Mouse (Mus musculus) heart, postnatal 0 days (tissue): Measurements from ENCODE around the gene Cep97. TPM values are rescaled to one million over a fixed set of nuclear protein-coding genes. Genes with fewer than 3 reads are reported as not detected.
A peak's percentile ranks its signal among the peaks of the same experiment; 100 is the strongest.
"Not testable (repeated sequence)": the region's sequence is repeated elsewhere in the genome, so short reads cannot be mapped to it uniquely, and the experiment has no call there.

Experiments
- ATAC-seq: fragments of 200-750 bp; cut with Nextera tagmentation; 2 replicates; pipeline ENCODE4 v1.8.0; 2017; ENCODE audit warnings: low read depth, moderate number of reproducible peaks, moderate library complexity; ENCODE audit not compliant: insufficient read depth
- DNase-seq: peaks from one replicate; pipeline ENCODE4 v3.0.0-alpha.2; 2016; ENCODE audit warnings: low spot score
- H3K27ac ChIP-seq: fragments of 300-500 bp; sonication (generic); 2 replicates; pipeline ENCODE4 v1.5.1; 2014; ENCODE audit warnings: low read depth, mild to moderate bottlenecking
- H3K27me3 ChIP-seq: fragments of 300-500 bp; sonication (generic); 2 replicates; pipeline ENCODE4 v1.6.1; 2014; ENCODE audit warnings: low read length, mixed read lengths; ENCODE audit not compliant: control insufficient read depth, insufficient read depth
- H3K36me3 ChIP-seq: fragments of 300-500 bp; sonication (generic); replicated peaks from 2 replicates; pipeline ENCODE4 v1.6.1; 2014; ENCODE audit warnings: low read length, mixed read lengths; ENCODE audit not compliant: control insufficient read depth, insufficient read depth
- H3K4me1 ChIP-seq: fragments of 300-500 bp; sonication (generic); 2 replicates; pipeline ENCODE4 v1.6.1; 2014; ENCODE audit warnings: antibody characterized with exemption; ENCODE audit not compliant: control insufficient read depth, insufficient read depth
- H3K4me2 ChIP-seq: fragments of 300-500 bp; sonication (generic); 2 replicates; pipeline ENCODE4 v1.6.1; 2014; ENCODE audit warnings: low read depth, mild to moderate bottlenecking, low read length, moderate library complexity
- H3K4me3 ChIP-seq: fragments of 300-500 bp; sonication (generic); 2 replicates; pipeline ENCODE4 v1.5.1; 2014; ENCODE audit warnings: low read depth, low read length
- H3K9ac ChIP-seq: fragments of 300-500 bp; sonication (generic); replicated peaks from 2 replicates; pipeline ENCODE4 v1.6.1; 2014; ENCODE audit warnings: low read depth, low read length, mixed read lengths
- H3K9me3 ChIP-seq: fragments of 300-500 bp; sonication (generic); replicated peaks from 2 replicates; pipeline ENCODE4 v1.6.1; 2016; ENCODE audit warnings: low read length; ENCODE audit not compliant: control insufficient read depth
- CTCF ChIP-seq: IDR thresholded peaks from 2 replicates; pipeline ENCODE4 v1.5.1; 2016; ENCODE audit warnings: antibody characterized with exemption, control low read depth, low read depth
- EP300 ChIP-seq: IDR thresholded peaks from 2 replicates; pipeline ENCODE4 v1.6.1; 2016; ENCODE audit warnings: antibody characterized with exemption, low read depth
- WGBS: fragments of 180-500 bp; shearing (Covaris S2); extraction: QIAGEN DNeasy Blood & Tissue Kit; methylation state at CpG from one replicate; pipeline ENCODE4 v1.1.7; 2014; 5-methylcytosine and 5-hydroxymethylcytosine counted together
- polyA plus RNA-seq: library from polyadenylated mRNA; unstranded; fragments of >200 nt; fragmentation: Nextera tagmentation; extraction: Ambion mirVana; gene quantifications from 2 replicates; pipeline ENCODE4 v1.2.1, GENCODE M21; 2015
- total RNA-seq: library from RNA; depleted of rRNA; stranded (reverse); fragments of >200 nt; gene quantifications from 2 replicates; pipeline ENCODE4 v1.2.3, GENCODE M21; 2014; ENCODE audit warnings: low replicate concordance

Gene Cep97
- total and polyA plus RNA-seq, 2 experiments from 2014 or later = 3.1 to 5.0 TPM

DNA sequence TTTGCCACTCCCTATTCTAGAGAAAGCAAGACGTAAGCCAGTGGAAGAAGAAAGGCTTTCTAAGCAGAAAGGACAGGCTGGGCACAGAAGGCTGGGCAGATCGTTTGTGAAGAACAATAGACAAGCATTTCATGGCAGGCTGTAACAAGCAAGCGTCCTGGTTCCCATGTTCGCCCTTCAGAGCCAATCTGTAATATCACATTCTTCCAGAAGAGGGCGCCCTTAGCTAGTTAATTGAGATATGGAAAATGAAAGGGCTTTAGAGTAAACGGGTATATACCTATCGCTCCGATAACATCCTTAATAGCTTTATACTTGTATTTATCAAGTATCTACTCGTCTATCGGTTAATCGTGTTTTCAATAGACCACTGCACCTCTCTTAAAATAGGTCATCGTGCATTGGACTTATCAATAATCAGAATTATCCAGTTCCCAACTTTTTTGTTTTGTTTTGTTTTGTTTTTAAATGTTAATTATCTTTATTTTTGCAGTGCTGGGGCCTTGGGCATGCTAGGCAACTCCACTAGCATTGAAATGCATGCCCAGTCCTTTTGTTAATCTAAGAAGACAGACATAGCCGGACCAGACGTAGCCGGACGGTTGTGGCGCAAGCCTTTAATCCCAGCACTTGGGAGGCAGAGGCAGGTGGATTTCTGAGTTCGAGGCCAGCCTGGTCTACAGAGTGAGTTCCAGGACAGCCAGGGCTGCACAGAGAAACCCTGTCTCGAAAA lies 16.5 kb upstream of the Cep97 start:
- ATAC-seq (peak; percentile 51; the same call in 1 of the 2 replicates), DNase-seq (peak; percentile 76)
- Histone ChIP-seq H3K4me2 (peak overlapping the region; percentile 57), H3K9me3 (no peaks in the 10 kb centered on the region), H3K27ac (no peak overlapping the region; the same call in 1 of the 2 replicates), H3K4me3 (peak overlapping the region; percentile 37), H3K27me3 (no peaks in the 10 kb centered on the region), H3K36me3 (no peaks in the 10 kb centered on the region), H3K9ac (peak overlapping the region; percentile 1; the same call in 1 of the 2 replicates), H3K4me1 (no peaks in the 10 kb centered on the region)
- TF ChIP-seq EP300 (no peak), CTCF (peak; percentile 81)
- 35% methylated on average over 19 of the region's 19 CpGs for WGBS

DNA sequence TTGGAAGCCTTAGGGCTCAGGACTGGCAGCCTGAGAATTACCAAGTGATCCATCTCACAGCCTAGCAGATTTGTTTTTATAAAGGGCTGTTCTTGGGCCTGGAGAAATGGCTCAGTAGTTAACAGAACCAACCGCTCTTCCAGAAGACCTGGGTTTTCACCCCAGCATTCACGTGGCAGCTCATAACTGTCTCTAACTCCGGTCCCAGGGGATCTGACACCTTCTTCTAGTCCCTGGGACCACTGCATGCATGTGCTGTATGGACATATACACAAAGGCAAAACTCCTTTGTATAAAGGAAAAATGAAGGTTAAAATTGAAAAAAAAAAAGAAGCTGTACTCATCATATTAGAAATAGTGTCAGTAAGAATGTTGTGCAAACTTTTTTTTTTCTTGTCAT lies 15.8 kb upstream of the Cep97 start:
- WGBS = 63% methylated on average over 3 of the region's 3 CpGs
- TF ChIP-seq EP300 (no peak), CTCF (no peak)
- no peak for ATAC-seq
- Histone ChIP-seq H3K9ac (no peak overlapping the region), H3K36me3 (no peaks in the 10 kb centered on the region), H3K4me2 (no peak overlapping the region), H3K4me1 (no peaks in the 10 kb centered on the region), H3K27me3 (no peaks in the 10 kb centered on the region), H3K4me3 (no peak overlapping the region), H3K27ac (no peak overlapping the region; the same call in 1 of the 2 replicates), H3K9me3 (no peaks in the 10 kb centered on the region)
- DNase-seq = no peak

DNA sequence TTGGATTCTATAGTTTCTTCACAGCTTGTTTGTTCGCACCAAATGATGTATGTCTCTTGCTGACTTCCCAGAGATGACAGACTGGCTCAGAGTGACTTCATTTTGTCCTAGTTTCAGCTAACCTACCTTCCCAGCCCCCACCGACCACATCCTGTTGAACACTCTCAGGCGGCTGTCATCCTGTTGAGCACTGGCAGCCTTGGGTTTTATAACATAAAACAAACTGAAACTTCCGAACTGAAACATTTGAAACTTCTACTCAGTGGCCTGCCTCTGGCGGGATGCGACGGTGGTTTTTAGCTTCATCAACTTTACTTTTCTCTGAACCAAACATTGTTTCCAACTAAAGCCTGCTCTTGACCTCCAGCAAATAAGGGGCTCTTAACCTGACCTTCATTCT lies 14.3 kb upstream of the Cep97 start:
- ATAC-seq (peak; percentile 20; the same call in 1 of the 2 replicates), DNase-seq (no peak)
- Histone ChIP-seq H3K4me1 (no peaks in the 10 kb centered on the region), H3K4me2 (no peak overlapping the region), H3K9ac (no peak overlapping the region), H3K9me3 (no peaks in the 10 kb centered on the region), H3K36me3 (no peaks in the 10 kb centered on the region), H3K27me3 (no peaks in the 10 kb centered on the region), H3K27ac (peak overlapping the region; percentile 63; the same call in 1 of the 2 replicates), H3K4me3 (no peak overlapping the region)
- 48% methylated on average over 7 of the region's 7 CpGs for WGBS
- TF ChIP-seq EP300 (no peak), CTCF (no peak)

GRCm38 (mm10) chr16:55947876-55948410 lies 13.3 kb upstream of the Cep97 start:
- H3K4me2 ChIP-seq, DNase-seq, H3K27ac ChIP-seq, H3K4me1 ChIP-seq, H3K4me3 ChIP-seq, H3K9ac ChIP-seq, H3K9me3 ChIP-seq, H3K27me3 ChIP-seq, H3K36me3 ChIP-seq, ATAC-seq: not testable (repeated sequence)
- 82% methylated on average over 2 of the region's 2 CpGs for WGBS

DNA sequence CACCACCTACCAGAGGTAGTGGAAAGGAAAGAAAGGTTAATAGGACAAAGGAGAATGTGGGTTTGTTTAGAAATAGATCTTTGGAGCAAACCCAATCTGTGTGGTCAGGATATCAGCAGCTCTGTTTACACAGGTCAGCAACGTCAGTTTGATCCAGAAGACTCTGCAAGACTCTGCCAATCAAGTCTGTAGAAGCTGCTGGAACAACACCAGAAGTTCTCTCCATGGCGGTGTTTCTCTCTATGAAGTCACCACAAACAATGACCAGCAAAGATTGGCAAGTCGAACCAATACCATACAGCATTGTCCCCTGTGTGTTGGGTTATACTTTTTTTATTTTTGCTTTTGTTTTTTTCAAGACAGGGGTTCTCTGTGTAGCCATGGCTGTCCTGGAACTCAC lies 12.6 kb upstream of the Cep97 start:
- no peaks in the 10 kb centered on the region for H3K36me3 ChIP-seq
- H3K9ac ChIP-seq = no peak overlapping the region

More for the DNA sequence above, 12.6 kb upstream of the Cep97 start:
- TF ChIP-seq CTCF = no peak
- TF ChIP-seq EP300 = no peak
- WGBS = 51% methylated on average over 3 of the region's 3 CpGs
- Histone ChIP-seq H3K4me2 (no peak overlapping the region), H3K9me3 (no peaks in the 10 kb centered on the region), H3K4me1 (no peaks in the 10 kb centered on the region), H3K4me3 (no peak overlapping the region), H3K27ac (no peak overlapping the region), H3K27me3 (no peaks in the 10 kb centered on the region)
- ATAC-seq (no peak), DNase-seq (no peak)
